Mouse (Mus musculus) embryonic facial prominence, embryonic 15.5 days (tissue): ENCODE measurements around the gene Rdh5. TPM values are rescaled to one million over a fixed set of nuclear protein-coding genes. Genes with fewer than 3 reads are reported as not detected.

Experiments
- ATAC-seq: fragments of 200-750 bp; cut with Nextera tagmentation; 2 replicates; pipeline ENCODE4 v1.8.0; 2017; ENCODE audit warnings: low read depth, moderate TSS enrichment; ENCODE audit not compliant: insufficient number of reproducible peaks, low FRiP score, low TSS enrichment
- H3K27ac ChIP-seq: fragments of 300-500 bp; sonication (generic); replicated peaks from 2 replicates; pipeline ENCODE4 v1.5.1; 2015; ENCODE audit warnings: mild to moderate bottlenecking, inconsistent platforms
- H3K27me3 ChIP-seq: fragments of 300-500 bp; sonication (generic); 2 replicates; pipeline ENCODE4 v1.6.1; 2015; ENCODE audit warnings: inconsistent platforms
- H3K36me3 ChIP-seq: fragments of 300-500 bp; sonication (generic); 2 replicates; pipeline ENCODE4 v1.6.1; 2015; ENCODE audit warnings: mild to moderate bottlenecking, inconsistent platforms
- H3K4me1 ChIP-seq: fragments of 300-500 bp; sonication (generic); 2 replicates; pipeline ENCODE4 v1.6.1; 2015; ENCODE audit warnings: inconsistent platforms
- H3K4me2 ChIP-seq: fragments of 300-500 bp; sonication (generic); replicated peaks from 2 replicates; pipeline ENCODE4 v1.6.1; 2015; ENCODE audit warnings: mild to moderate bottlenecking, inconsistent platforms
- H3K4me3 ChIP-seq: fragments of 300-500 bp; sonication (generic); replicated peaks from 2 replicates; pipeline ENCODE4 v1.5.1; 2015; ENCODE audit warnings: mild to moderate bottlenecking, inconsistent platforms
- H3K9ac ChIP-seq: fragments of 300-500 bp; sonication (generic); 2 replicates; pipeline ENCODE4 v1.6.1; 2015; ENCODE audit warnings: inconsistent platforms
- H3K9me3 ChIP-seq: fragments of 300-500 bp; sonication (generic); replicated peaks from 2 replicates; pipeline ENCODE4 v1.6.1; 2016; ENCODE audit warnings: inconsistent platforms
- WGBS: fragments of 180-500 bp; shearing (Covaris S2); methylation state at CpG from one replicate; pipeline ENCODE4 v1.1.7; 2015; 5-methylcytosine and 5-hydroxymethylcytosine counted together
- polyA plus RNA-seq: library from polyadenylated mRNA; unstranded; fragments of >200 nt; fragmentation: Nextera tagmentation; extraction: Ambion mirVana; gene quantifications from 2 replicates; pipeline ENCODE4 v1.2.1, GENCODE M21; 2015

The Rdh5 gene
- polyA plus RNA-seq, 1 experiment from 2014 or later: 21.3 TPM

DNA sequence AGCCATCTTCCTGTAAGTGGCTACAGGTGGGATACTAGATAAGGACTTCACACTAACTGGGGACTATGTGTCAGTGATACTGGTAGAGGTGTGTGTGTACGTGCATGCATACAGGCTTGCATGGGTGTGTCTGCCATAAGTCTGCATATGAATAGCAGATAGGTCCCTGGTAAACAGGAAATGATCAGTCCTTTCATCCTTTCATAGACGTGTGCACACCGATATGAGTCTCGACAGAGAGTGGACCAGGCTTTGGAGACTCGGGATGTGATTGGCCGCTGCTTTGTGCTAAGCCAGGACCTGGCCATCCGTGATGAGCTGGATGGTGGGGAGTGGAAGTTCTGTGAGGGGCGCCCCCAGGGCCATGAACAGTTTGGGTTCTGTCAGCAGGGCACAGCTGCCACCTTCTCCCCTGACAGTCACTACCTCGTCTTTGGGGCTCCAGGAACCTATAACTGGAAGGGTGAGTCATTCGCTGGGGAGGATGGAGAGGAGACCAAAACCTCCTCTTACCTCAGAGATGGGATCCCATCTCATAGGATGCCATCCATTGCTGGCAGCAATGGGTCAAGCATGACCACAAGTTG, 17.9 kb upstream of the Rdh5 start:
- Histone ChIP-seq H3K27me3 (peaks cover 8% of the 10 kb centered on the region), H3K9ac (no peak overlapping the region), H3K4me2 (no peak overlapping the region), H3K4me1 (no peaks in the 10 kb centered on the region), H3K27ac (no peak overlapping the region), H3K4me3 (no peak overlapping the region), H3K36me3 (no peaks in the 10 kb centered on the region), H3K9me3 (no peaks in the 10 kb centered on the region)
- 74% methylated on average over 10 of the region's 10 CpGs for WGBS
- no peak for ATAC-seq

DNA sequence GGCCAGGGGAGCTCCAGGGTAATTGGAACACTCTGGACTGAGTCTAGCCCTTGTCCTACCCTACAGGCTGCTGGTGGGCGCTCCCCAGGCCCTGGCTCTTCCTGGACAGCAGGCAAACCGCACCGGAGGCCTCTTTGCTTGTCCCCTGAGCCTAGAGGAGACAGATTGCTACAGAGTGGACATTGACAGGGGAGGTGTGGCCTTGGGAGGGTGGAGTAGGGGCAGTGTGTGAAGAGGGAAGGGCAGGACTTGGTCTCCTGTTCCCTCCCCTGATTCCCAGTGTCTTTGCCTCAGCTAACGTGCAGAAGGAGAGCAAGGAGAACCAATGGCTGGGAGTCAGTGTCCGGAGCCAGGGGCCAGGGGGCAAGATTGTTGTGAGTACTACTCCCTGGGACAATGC, 16.3 kb upstream of the Rdh5 start:
- Histone ChIP-seq H3K4me3 (no peak overlapping the region), H3K4me1 (peaks cover 7% of the 10 kb centered on the region), H3K9me3 (no peaks in the 10 kb centered on the region), H3K36me3 (no peaks in the 10 kb centered on the region), H3K27ac (no peak overlapping the region), H3K9ac (no peak overlapping the region), H3K4me2 (no peak overlapping the region), H3K27me3 (peaks cover 24% of the 10 kb centered on the region)
- WGBS: 55% methylated on average over 5 of the region's 5 CpGs
- ATAC-seq: no peak

DNA sequence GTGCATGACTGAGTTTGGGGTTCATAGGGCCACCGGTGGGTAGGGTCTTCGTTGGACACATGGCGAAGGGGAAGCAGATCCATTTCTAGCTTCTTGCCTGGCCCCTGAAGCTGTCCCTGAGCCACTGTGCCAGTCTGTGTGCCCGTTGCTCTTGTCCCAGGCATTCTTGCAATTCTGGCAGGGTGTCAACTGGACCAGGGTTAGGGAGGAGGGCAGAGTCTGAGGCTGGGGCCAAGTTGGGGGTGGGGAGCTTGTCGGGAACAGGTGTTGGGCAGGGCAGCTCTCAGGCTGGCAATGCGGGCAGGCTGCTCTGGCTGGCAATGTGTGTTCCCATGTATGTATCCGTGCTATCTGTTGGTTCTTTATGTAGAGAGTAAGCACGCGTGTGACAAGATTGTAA, 15.8 kb upstream of the Rdh5 start:
- Histone ChIP-seq H3K27ac (no peak overlapping the region), H3K4me2 (no peak overlapping the region), H3K9me3 (no peaks in the 10 kb centered on the region), H3K4me3 (no peak overlapping the region), H3K4me1 (peaks cover 12% of the 10 kb centered on the region), H3K9ac (no peak overlapping the region), H3K27me3 (peaks cover 27% of the 10 kb centered on the region), H3K36me3 (no peaks in the 10 kb centered on the region)
- WGBS: 77% methylated on average over 9 of the region's 9 CpGs
- ATAC-seq: 0 out of 2 replicates have a peak, but pooled peaks have one; percentile 12

DNA sequence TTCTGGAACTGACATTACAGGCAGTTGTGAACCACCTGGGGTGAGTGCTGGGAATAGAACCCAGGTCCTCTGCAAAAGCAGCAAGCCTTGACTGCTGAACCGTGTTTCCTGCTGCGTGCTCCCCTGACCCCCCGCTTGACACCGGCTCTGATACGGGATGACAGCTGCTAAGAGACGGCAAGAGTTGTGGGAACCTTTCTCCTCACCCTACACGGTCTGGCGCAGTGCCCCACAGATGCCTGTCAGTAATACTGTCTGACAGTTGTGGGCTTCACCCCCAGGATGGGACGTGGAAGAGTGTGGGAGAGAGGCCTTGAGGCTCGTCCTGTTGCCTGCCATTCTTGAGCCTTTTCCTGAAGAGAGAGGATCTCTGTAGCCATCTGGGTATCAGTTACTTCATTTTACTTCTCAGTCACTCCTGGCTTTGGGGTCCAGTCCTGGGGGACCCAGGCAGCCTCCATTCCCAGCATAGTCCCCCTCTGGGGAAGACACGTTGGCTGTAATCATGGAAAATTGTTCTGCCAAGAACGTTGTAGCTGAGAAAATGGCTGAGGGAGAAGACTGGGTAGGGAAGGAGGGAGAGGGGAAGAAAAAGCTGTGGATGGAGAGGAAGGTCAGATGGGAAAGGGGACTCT, 15.2 kb upstream of the Rdh5 start:
- Histone ChIP-seq H3K4me1 (peaks cover 14% of the 10 kb centered on the region), H3K4me3 (no peak overlapping the region), H3K36me3 (no peaks in the 10 kb centered on the region), H3K27ac (no peak overlapping the region), H3K9me3 (no peaks in the 10 kb centered on the region), H3K27me3 (peaks cover 30% of the 10 kb centered on the region), H3K4me2 (no peak overlapping the region), H3K9ac (no peak overlapping the region)
- no peak; the same call in 1 of the 2 replicates for ATAC-seq
- 59% methylated on average over 12 of the region's 12 CpGs for WGBS

DNA sequence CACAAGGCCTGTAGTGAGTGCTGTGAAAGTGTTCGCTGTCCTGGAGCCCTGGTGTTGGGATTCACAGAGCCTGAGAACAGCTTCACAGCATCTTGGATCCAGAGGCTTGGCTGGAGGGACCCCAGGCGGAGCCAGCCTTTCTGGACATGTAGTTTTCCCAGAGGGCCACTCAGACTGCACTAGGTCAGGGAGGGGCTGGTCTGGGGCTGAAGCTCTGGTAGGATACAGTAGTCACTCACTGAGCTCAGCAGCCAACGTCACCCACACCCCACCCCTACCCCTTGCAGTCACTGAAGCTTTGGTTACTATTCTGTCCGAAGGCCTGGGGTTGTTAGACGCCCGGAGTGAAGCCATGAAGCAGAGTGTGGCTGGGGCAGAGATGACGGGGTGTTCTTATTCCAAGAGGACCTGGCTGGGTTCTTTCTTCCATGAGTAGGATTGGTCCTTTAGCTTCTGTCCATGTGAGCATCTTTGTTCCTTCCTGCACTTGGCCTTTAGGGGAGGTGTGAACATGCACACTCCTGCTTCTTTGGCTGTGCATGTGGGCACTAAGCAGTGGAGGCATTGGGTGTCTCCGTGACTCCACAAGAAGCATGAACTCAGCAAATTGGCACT, 13.2 kb upstream of the Rdh5 start:
- H3K4me2 ChIP-seq: no peak overlapping the region
- no peak overlapping the region for H3K4me3 ChIP-seq
- H3K27ac ChIP-seq: no peak overlapping the region
- H3K9me3 ChIP-seq: no peaks in the 10 kb centered on the region
- WGBS: 79% methylated on average over 8 of the region's 8 CpGs
- no peak overlapping the region for H3K9ac ChIP-seq
- peaks cover 14% of the 10 kb centered on the region for H3K4me1 ChIP-seq
- H3K27me3 ChIP-seq: peaks cover 46% of the 10 kb centered on the region
- ATAC-seq: no peak
- H3K36me3 ChIP-seq: no peaks in the 10 kb centered on the region

DNA sequence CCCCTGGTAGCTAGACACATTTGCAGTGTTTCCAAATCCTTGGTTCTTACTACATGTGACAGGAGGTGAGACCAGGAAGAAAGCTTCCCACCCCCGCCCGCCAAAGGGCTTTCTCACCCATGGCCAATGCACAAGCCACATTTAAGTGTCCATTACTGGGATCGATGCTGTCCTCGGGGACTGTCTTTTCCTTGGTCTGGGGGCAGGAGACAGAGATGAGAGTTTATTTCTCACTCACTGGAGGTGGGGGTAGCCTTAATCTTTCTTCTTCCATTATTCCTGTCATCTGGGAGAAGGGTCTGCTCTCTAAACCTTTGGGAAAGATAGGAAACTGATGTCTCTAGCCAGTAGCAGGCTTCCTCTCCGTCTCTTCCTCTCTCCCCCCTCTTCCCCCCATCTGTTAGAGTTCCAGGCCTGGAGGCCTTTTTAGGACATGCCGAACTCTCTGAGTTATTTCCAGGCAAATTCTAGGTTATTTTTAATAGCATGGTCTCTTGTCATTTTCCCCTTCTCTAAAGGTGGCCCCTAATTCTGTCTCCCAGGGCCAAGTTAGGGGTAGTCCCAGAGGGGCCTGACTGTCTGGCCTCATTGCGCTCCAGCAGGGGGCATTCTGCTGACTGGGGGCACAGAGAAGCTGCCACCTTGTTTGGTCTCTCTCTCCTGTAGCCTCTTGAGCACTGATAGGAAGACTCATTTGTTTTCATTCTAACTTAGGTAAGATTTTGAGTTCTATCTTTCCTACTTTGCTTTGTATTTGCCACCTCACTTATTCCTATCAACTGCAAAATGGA, 12.5 kb upstream of the Rdh5 start:
- no peak for ATAC-seq
- 56% methylated on average over 7 of the region's 7 CpGs for WGBS

DNA sequence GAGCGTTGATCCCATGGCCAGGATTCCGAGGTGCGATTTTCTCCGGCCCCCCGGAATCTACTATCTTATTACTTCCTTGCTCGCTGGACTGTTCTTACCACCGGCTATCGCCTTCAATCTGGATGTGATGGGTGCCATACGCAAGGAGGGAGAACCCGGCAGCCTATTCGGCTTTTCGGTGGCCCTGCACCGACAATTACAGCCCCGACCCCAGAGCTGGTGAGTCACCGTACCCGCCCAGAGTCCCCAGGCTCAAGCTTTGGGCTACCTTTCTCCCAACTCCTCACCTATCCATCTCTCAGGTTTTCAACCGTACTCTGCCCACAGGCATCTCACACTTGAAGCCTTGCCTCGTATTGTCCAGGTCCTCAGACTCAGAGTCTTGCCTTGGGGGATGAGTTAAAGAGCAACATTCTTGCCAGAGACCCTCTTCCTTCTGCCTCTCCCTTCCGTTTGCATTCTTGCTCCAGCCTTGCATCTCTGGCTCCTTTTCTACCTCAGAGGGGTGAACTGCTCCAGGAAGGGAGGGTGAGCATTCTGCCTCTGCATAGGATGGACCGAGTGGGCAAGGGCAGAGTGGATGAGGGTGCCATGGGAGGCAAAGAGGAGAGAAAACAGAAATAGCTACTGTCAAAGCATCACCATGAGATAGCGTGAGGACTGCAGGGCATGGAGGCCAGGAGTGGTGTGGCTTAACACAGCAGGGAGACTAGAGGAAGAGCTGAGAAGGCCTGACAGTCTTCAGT, 11.5 kb upstream of the Rdh5 start:
- Histone ChIP-seq H3K4me1 (peaks cover 14% of the 10 kb centered on the region), H3K27me3 (peaks cover 49% of the 10 kb centered on the region), H3K9me3 (no peaks in the 10 kb centered on the region), H3K27ac (no peak overlapping the region), H3K4me3 (peak overlapping the region; percentile 48), H3K9ac (peak overlapping the region; percentile 21; the same call in 1 of the 2 replicates), H3K4me2 (peak overlapping the region; percentile 82), H3K36me3 (no peaks in the 10 kb centered on the region)
- WGBS: 2% methylated on average over 21 of the region's 21 CpGs
- no peak for ATAC-seq

More for the DNA sequence above, 12.5 kb upstream of the Rdh5 start:
- no peak overlapping the region for H3K27ac ChIP-seq
- no peak overlapping the region for H3K9ac ChIP-seq
- peak overlapping the region; percentile 48; the same call in 1 of the 2 replicates for H3K4me3 ChIP-seq
- H3K4me2 ChIP-seq: 0 out of 2 replicates have a peak overlapping the region, but pooled peaks have one; percentile 82
- H3K27me3 ChIP-seq: peaks cover 49% of the 10 kb centered on the region
- no peaks in the 10 kb centered on the region for H3K36me3 ChIP-seq
- H3K4me1 ChIP-seq: peaks cover 14% of the 10 kb centered on the region
- no peaks in the 10 kb centered on the region for H3K9me3 ChIP-seq

DNA sequence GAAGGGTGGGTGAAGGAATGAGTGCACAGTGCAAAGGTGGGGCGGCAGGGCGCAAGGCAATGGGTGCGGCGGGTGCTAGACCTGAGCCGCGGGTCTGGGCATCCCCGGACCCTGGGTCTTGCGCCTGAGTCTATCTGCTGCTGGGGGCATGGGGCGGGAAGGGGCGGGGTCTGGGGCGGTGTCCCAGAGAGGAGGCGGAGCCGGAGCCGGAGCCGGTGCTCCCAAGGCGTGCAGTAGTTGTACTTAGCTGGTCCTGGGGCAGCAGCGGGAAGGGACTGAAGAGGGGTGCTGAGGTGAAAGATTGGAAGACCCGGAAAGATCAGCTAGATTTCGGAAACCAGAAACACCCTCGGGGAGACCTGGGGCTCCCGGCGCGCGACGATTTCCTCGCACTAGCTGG, 10.9 kb upstream of the Rdh5 start, which contains the start of gene Itga7:
Gene Itga7 (plus strand): TSS at position 245 of the 400 bp plus-strand sequence.
- H3K27ac ChIP-seq: no peak within 1 kb of the TSS
- no peaks in the 10 kb centered on the region for H3K9me3 ChIP-seq
- WGBS: under 1% methylated on average over 26 of the region's 26 CpGs
- peak within 1 kb of the TSS; percentile 82 for H3K4me2 ChIP-seq
- H3K4me1 ChIP-seq: peaks cover 14% of the 10 kb centered on the region
- H3K4me3 ChIP-seq: peak within 1 kb of the TSS; percentile 48
- peaks cover 53% of the 10 kb centered on the region for H3K27me3 ChIP-seq
- peak within 1 kb of the TSS; percentile 21; the same call in 1 of the 2 replicates for H3K9ac ChIP-seq
- H3K36me3 ChIP-seq: no peaks in the 10 kb centered on the region
- ATAC-seq: peak; percentile 56; the same call in 1 of the 2 replicates

DNA sequence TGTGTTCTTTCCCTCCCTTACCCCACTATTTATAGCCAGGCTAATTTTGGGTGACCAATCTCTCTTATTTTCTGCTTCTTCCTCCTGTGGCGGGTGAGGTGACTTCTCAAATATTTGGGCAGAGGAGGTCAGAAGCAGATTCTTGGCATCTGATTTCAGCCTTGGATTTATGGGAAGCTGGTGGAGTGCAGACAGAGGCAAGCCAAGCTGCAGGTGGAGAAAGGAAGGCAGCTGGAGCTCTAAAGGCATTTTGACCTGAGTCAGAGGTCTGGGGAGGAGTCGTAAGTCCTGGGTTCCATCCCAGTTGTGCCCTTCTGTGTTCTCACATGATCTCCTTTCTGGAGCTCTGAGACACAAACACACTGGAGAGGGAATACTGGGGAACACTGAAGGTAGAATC, 8.8 kb upstream of the Rdh5 start:
- peaks cover 14% of the 10 kb centered on the region for H3K4me1 ChIP-seq
- peaks cover 57% of the 10 kb centered on the region for H3K27me3 ChIP-seq
- H3K27ac ChIP-seq: no peak overlapping the region
- H3K4me3 ChIP-seq: no peak overlapping the region
- WGBS: 61% methylated on average over 2 of the region's 2 CpGs
- no peak overlapping the region for H3K9ac ChIP-seq
- H3K4me2 ChIP-seq: no peak overlapping the region
- no peaks in the 10 kb centered on the region for H3K9me3 ChIP-seq
- no peak for ATAC-seq
- H3K36me3 ChIP-seq: no peaks in the 10 kb centered on the region

DNA sequence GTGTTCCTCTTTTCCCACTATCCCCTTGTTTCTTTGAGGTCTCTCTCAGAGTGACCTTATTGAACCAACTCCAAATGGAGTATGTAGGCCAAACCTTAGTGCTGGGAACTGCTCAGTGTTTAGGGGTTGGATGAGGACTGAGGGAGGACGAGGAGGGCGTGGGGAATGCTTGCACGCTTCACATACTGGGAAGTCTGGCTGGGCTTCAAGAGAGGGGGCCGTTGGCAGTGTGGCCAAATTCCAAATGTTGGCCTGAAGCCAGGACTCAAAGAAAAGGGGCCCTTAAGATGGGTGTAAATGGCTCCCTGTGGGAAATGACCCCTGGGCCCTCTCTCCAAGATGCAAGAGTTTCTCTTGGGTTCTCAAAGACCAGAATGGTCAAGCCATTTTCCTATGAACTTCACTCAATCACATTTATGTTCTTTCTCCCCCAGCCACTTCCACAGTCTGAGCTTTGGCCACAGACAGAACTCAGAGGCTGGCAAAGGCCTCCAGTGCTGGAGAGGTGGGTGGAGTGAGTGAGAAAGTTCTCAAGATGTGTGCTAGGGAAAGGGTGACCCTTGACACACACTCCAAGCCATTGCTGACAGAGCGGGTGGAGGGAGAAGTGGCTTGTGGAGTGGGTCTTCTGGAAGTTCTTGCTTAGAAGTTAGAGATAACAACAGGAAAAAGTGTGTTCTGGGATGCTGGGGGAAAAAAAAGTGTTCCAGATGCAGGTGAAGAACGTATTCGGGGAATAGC, 7.1 kb upstream of the Rdh5 start:
- 69% methylated on average over 7 of the region's 7 CpGs for WGBS
- Histone ChIP-seq H3K36me3 (no peaks in the 10 kb centered on the region), H3K4me3 (no peak overlapping the region), H3K4me1 (peaks cover 14% of the 10 kb centered on the region), H3K27ac (no peak overlapping the region), H3K9me3 (no peaks in the 10 kb centered on the region), H3K9ac (no peak overlapping the region), H3K4me2 (no peak overlapping the region), H3K27me3 (peaks cover 42% of the 10 kb centered on the region)
- no peak for ATAC-seq
